Mouse (Mus musculus): Measurements from ENCODE around the gene Cap1. TPM values are rescaled to one million over a fixed set of nuclear protein-coding genes. Genes with fewer than 3 reads are reported as not detected.
"Not testable (repeated sequence)": the region's sequence is repeated elsewhere in the genome, so short reads cannot be mapped to it uniquely, and the experiment has no call there.

The Cap1 gene
- total RNA-seq, 2 experiments from 2014 or later, result 305 to 314 TPM

DNA sequence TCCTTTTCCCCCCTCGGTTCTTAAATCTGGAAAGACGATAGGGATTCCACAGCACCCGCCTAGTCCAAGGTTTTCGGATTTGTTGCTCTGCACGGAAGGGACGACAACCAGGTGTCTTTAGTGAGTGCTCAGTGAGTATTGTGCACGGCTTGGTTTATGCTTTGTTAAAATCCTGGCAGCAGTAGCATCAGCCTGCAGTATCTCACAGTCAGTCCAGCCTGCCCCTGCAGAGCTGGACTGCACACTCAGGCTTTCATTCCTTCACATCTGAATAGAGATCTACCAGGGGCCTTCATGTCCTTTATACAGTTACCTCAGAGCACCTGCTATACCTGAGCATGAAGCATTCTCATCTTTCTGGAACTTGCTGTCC, 49.5 kb downstream of the Cap1 start:
- no peak for DNase-seq

DNA sequence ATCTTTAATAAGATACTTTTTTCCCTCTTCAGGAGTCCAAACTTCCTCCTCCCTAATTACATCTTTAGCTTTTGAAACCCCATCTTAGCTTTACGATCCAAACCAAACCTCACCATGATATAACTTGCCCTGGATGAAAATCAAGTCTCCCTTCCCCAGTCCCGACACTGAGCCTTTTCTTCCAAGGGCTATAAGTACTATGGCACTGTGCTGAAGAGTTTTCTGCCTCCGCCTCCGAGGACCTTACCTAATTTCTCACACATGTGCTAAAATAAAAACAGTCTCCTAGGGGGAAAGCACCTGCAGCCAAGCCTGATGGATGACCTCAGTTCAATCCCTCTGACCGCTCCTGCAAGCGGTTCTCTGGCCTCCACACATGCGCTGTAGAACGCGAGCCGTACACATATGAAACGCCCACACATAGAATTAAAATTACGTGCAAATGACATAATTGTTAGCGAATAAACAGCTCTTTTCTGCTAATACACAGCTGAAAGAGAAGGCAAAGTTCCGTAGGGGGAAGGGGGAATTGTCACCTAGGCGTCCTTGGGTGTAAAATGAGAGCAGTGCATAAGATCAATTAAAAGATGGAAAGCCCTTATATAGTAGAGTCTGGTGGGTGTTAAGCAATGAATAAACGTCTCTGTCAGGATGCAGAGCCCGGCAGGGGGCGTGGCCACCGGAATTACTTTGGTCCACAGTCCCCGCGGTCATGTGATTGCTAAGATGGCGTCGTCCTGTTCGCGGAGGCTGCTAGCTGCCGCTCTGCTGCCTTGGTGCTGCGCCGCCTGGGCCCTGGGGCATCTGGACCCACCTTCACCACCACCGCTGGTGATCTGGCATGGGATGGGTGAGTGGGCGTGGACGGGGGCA, 50.1 kb downstream of the Cap1 start, which contains the start of gene Ppt1:
Ppt1 (plus strand) TSS at position 713 of the 873 bp plus-strand sequence.
- DNase-seq, result peak; percentile 87 to 89

DNA sequence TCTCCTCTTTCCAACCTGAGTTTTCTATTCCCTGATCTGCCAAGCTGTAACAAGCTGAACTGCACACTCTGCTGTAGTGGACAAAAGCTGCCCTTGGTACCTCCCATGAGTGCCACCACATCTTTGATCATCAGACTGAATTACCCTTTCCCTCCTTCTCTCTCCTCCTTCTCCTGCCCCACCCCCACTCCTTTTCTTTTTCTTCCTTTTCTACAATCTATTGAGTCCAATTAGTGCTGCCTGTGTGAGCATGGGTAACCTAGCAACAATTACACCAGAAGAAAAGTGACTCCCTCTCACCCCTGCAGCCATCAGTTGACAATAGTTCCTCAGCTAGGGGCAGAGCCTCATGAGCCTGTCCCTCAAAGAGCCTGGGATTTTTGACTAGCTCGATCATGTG, 54.0 kb downstream of the Cap1 start:
- DNase-seq, result no peak

DNA sequence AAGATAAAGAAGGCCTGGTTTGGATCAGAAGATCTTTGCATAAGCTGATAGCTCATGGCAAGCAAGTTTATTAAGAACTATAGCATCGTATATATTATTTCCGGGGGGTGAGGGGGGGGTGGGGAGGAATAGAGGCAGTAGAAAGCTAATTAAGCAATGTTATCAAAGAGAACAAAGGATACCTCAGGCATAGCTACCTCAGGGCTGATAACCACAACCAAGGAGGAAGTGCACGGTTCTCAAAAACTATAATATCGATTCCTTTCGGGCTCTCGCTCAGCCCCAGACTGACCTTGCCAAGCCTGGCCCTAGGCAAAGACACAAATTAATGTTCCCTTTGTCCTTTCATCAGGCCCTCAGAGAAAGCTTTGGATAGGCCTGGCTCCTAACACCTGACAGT, 56.5 kb downstream of the Cap1 start:
- no peak for DNase-seq

DNA sequence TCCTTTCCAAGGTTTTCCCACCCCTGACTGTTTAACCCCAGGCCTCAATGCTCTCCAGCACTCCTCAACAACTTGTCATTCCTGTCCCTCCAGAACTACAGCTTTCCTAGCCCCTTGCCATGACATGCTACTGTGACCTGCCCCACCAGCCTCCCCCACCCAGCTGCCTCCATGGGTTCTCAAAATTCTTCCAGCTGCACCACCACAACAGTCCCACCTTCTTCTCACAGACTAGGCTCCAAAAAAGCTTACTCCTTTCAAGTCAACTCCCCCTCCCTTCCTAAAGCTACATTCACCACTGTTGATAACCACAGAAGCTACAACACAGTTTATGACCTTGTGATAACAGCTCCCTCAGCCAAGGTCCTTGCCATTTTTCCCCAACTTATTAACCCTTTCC, 58.2 kb downstream of the Cap1 start:
- DNase-seq, result no peak

DNA sequence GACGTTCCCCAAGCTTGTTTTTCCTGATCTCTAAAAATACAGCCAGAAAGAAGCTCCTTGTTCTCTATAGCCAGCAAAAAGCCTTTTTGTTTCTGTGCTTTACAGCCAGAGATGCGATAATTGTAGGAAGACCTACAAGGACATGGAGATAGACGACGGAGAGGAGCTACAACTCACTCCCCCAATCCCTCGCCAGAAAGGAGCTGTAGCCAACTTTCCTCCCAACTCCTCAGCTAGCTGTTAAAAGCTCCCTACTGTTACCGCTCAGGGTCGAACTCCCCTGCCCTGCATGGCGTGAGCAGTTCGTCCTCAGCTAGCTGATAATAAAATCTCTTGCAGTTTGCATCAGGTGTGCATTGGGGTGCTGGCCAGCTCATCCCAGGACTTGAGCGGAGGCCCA, 64.9 kb downstream of the Cap1 start:
- DNase-seq, result not testable (repeated sequence)

DNA sequence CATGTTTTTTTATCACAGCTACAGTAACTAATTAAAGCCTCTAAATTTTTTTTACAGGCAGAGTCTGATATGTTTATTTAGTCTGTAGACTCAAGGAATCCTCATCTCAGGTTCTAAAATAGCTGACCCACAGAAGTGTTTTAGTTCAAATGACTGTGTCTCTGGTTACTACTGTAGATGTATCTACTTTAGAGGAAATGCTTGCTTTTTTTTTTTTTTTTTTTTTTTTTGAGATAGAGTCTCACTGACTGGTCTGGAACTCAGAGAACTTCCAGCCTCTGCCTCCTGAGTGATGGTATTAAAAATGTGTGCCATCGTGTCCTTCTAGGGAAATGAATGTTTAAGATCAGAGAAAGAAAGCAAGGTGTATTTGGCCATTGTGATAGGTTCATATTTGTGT, 69.7 kb downstream of the Cap1 start:
- no peak for DNase-seq

DNA sequence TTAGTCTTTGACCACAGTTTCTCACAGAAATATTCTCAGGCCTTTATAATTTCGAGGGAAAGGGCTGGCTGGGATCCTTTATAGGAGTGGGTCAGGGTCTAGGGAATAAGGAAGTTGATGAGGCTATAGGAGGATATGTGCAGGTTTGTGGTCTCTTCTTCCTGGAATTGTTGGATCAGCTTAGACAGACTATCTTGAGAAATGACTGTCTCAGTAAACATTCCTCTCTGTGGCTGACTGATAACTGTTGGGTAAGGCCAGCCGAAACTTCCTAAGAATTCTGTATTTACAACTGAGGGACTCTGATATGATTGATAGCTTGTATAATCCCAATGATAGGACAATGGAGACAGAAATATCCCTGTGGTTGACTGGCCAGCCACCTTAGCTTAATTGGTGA, 74.0 kb downstream of the Cap1 start:
- DNase-seq, result no peak

DNA sequence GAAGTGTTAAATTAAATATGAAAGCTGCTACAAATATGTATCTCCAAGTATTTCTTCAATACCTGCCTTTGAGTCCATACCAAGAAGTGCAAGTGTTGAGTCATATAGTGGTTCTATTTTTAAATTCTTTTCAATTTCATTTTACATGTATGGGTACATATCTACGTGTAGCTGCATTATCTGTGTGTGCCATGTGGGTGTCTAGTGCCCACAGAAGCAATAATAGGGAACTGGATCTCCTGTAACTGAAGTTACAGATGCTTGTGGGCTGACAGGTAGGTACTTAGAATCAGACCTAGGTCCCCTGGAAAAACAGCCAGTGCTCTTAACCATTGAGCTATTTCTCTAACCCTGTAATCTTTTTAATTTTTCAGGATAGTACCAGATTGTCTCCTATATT, 74.7 kb downstream of the Cap1 start:
- DNase-seq, result no peak

Other genes with a start within 250 kb of the Cap1 start
- gene 9530002B09Rik, start 196.8 kb downstream of the Cap1 start, total RNA-seq (2021), result not detected
- gene Ppt1, start 49.8 kb downstream of the Cap1 start, total RNA-seq (2021), result 10 to 100 TPM; 81.6 to 82.9 TPM
- 10 to 100 TPM; 34.0 to 52.7 TPM for gene Mfsd2a, start 75.1 kb upstream of the Cap1 start, total RNA-seq (2021)
- 10 to 100 TPM; 32.9 to 35.0 TPM for gene Mycl, start 109.6 kb upstream of the Cap1 start, total RNA-seq (2021)
- 10 to 100 TPM; 23.5 to 26.0 TPM for gene Trit1, start 130.5 kb upstream of the Cap1 start, total RNA-seq (2021)
- under 1 TPM in 1 of 2 experiments, not detected in 1; 0.42 TPM for gene Bmp8b, start 219.1 kb upstream of the Cap1 start, total RNA-seq (2021)
- gene Oxct2b, start 230.2 kb upstream of the Cap1 start, total RNA-seq (2021), result not detected